Mouse (Mus musculus): ENCODE results near the gene Cbln4. TPM values are rescaled to one million over a fixed set of nuclear protein-coding genes. Genes with fewer than 3 reads are reported as not detected.

The Cbln4 gene
- total and polyA plus RNA-seq, 3 experiments, result not detected

DNA sequence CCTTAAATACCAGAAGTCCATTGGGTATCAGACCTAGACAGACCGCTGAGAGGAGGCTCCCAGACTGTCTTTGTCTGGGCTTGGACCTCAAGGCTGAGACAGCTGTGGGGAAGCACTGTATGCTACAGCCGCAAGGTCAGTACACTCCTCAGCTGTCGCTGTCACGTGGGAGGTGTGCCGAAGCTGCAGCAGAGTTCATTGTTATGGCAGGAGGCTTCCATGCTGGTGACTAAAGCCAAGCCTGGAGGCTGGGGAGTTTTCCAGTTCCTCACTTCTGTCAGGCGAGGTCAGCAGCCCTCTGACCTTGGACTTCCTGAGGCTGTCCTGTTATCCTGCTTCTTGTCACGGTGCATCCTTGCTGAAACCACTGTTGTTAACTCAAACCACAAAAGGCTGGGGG lies 2.7 kb upstream of the Cbln4 start:
- Histone ChIP-seq H3K27me3 (ENCODE audit: control insufficient read depth, insufficient read depth, low read length) (peaks cover 4% of the 10 kb centered on the region; the same call in 1 of the 2 replicates), H3K79me2 (replicated peaks; ENCODE audit: control insufficient read depth, insufficient read depth, low read length) (no peaks in the 10 kb centered on the region), H3K27ac (no peak overlapping the region), H3K4me1 (ENCODE audit: control insufficient read depth, insufficient read depth, low read length) (no peaks in the 10 kb centered on the region), H3K4me3 (no peak overlapping the region), H3K36me3 (ENCODE audit: control insufficient read depth, insufficient read depth, low read length) (no peaks in the 10 kb centered on the region), H3K9ac (ENCODE audit: low read depth, low read length) (no peak overlapping the region)
- no peak for TF ChIP-seq POLR2A (IDR thresholded peaks at IDR 0.05; ENCODE audit: insufficient read depth, low read depth, low read length)
- no peak for TF ChIP-seq CTCF (IDR thresholded peaks at IDR 0.05)
- no peak for TF ChIP-seq EP300 (IDR thresholded peaks at IDR 0.05; ENCODE audit: insufficient read depth, low read depth, low read length)
- no peak for DNase-seq
- intact Hi-C loops (cut with DNase I), result no loop called here
- 20% methylated on average over 7 of the region's 7 CpGs for WGBS

DNA sequence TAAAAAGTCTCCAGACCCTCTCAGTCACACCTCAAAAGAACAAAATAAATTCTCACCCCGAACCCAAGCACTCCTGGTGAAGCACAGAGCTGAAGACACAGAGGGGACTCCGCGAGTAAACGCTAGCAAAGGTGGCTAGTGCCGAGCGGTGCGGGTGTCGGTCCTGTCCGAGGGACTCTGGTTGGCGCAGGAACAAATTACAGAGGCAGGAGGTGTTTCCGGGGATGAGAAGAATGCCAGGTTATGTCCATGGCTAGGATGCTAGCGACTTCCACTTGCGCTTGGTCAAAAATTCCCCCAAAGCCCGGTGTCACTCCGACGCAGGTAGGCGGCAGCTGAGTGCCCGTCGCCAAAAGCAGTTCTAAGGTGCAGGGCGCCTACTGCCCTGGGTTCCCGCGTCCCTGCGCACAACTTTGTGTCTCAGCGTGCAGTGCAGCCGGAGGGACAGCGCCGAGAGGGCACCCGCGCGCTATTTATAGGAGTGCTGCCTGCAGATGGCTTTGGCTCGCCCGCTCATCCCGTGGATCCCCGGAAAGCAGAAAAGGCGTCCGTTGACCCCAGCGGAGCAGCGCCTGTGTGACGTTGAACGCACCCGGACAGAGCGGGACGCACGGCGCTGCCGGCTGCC lies 545 bp downstream of the Cbln4 start:
- H3K27ac ChIP-seq, result no peak overlapping the region
- 1% methylated on average over 46 of the region's 46 CpGs for WGBS
- H3K27me3 ChIP-seq (ENCODE audit: control insufficient read depth, insufficient read depth, low read length), result peaks cover 4% of the 10 kb centered on the region; the same call in 1 of the 2 replicates
- no peak for DNase-seq
- H3K79me2 ChIP-seq (replicated peaks; ENCODE audit: control insufficient read depth, insufficient read depth, low read length), result no peaks in the 10 kb centered on the region
- intact Hi-C loops (cut with DNase I), result no loop called here
- no peak overlapping the region for H3K9ac ChIP-seq (ENCODE audit: low read depth, low read length)
- TF ChIP-seq EP300 (IDR thresholded peaks at IDR 0.05; ENCODE audit: insufficient read depth, low read depth, low read length) (no peak), POLR2A (IDR thresholded peaks at IDR 0.05; ENCODE audit: insufficient read depth, low read depth, low read length) (no peak), CTCF (IDR thresholded peaks at IDR 0.05) (no peak)
- no peak overlapping the region for H3K4me3 ChIP-seq
- H3K36me3 ChIP-seq (ENCODE audit: control insufficient read depth, insufficient read depth, low read length), result no peaks in the 10 kb centered on the region
- no peaks in the 10 kb centered on the region for H3K4me1 ChIP-seq (ENCODE audit: control insufficient read depth, insufficient read depth, low read length)

GRCm38 (mm10) chr2:172042125-172042524 lies 1.1 kb downstream of the Cbln4 start:
- DNase-seq, result peak; percentile 56 to 64

GRCm38 (mm10) chr2:172040859-172041258 lies 2.4 kb downstream of the Cbln4 start:
- TF ChIP-seq CTCF (IDR thresholded peaks at IDR 0.05) (no peak), EP300 (IDR thresholded peaks at IDR 0.05; ENCODE audit: insufficient read depth, low read depth, low read length) (no peak), POLR2A (IDR thresholded peaks at IDR 0.05; ENCODE audit: insufficient read depth, low read depth, low read length) (no peak)
- no peak for DNase-seq
- no peaks in the 10 kb centered on the region for H3K36me3 ChIP-seq (ENCODE audit: control insufficient read depth, insufficient read depth, low read length)
- H3K79me2 ChIP-seq (replicated peaks; ENCODE audit: control insufficient read depth, insufficient read depth, low read length), result no peaks in the 10 kb centered on the region
- no peak overlapping the region for H3K27ac ChIP-seq
- no peak overlapping the region for H3K9ac ChIP-seq (ENCODE audit: low read depth, low read length)
- intact Hi-C loops (cut with DNase I), result no loop called here
- WGBS, result 61% methylated on average over 10 of the region's 10 CpGs
- no peaks in the 10 kb centered on the region for H3K4me1 ChIP-seq (ENCODE audit: control insufficient read depth, insufficient read depth, low read length)
- no peak overlapping the region for H3K4me3 ChIP-seq
- peaks cover 4% of the 10 kb centered on the region; the same call in 1 of the 2 replicates for H3K27me3 ChIP-seq (ENCODE audit: control insufficient read depth, insufficient read depth, low read length)

More at GRCm38 (mm10) chr2:172042125-172042524, 1.1 kb downstream of the Cbln4 start:
- no peak overlapping the region for H3K4me3 ChIP-seq
- H3K27ac ChIP-seq, result no peak overlapping the region
- H3K36me3 ChIP-seq (ENCODE audit: control insufficient read depth, insufficient read depth, low read length), result no peaks in the 10 kb centered on the region
- no peaks in the 10 kb centered on the region for H3K4me1 ChIP-seq (ENCODE audit: control insufficient read depth, insufficient read depth, low read length)
- 2% methylated on average over 34 of the region's 34 CpGs for WGBS
- no peak overlapping the region for H3K9ac ChIP-seq (ENCODE audit: low read depth, low read length)
- no peaks in the 10 kb centered on the region for H3K79me2 ChIP-seq (replicated peaks; ENCODE audit: control insufficient read depth, insufficient read depth, low read length)
- intact Hi-C loops (cut with DNase I), result no loop called here
- H3K27me3 ChIP-seq (ENCODE audit: control insufficient read depth, insufficient read depth, low read length), result peaks cover 4% of the 10 kb centered on the region; the same call in 1 of the 2 replicates
- TF ChIP-seq EP300 (IDR thresholded peaks at IDR 0.05; ENCODE audit: insufficient read depth, low read depth, low read length) (no peak), CTCF (IDR thresholded peaks at IDR 0.05) (0 out of 2 replicates have a peak, but pooled peaks have one; percentile 7)

- H3K4me3 ChIP-seq, result no peak overlapping the region
- H3K27ac ChIP-seq, result no peak overlapping the region
- peaks cover 4% of the 10 kb centered on the region; the same call in 1 of the 2 replicates for H3K27me3 ChIP-seq (ENCODE audit: control insufficient read depth, insufficient read depth, low read length)
- DNase-seq, result no peak
- H3K4me1 ChIP-seq (ENCODE audit: control insufficient read depth, insufficient read depth, low read length), result no peaks in the 10 kb centered on the region
- H3K79me2 ChIP-seq (replicated peaks; ENCODE audit: control insufficient read depth, insufficient read depth, low read length), result no peaks in the 10 kb centered on the region
- H3K36me3 ChIP-seq (ENCODE audit: control insufficient read depth, insufficient read depth, low read length), result no peaks in the 10 kb centered on the region
- H3K9ac ChIP-seq (ENCODE audit: low read depth, low read length), result no peak overlapping the region
- TF ChIP-seq POLR2A (IDR thresholded peaks at IDR 0.05; ENCODE audit: insufficient read depth, low read depth, low read length), result no peak
- no peak for TF ChIP-seq EP300 (IDR thresholded peaks at IDR 0.05; ENCODE audit: insufficient read depth, low read depth, low read length)
- no peak for TF ChIP-seq CTCF (IDR thresholded peaks at IDR 0.05)
- WGBS, result 85% methylated on average over 5 of the region's 5 CpGs
- intact Hi-C loops (cut with DNase I), result no loop called here
These were observed 3.7 kb downstream of the Cbln4 start for GRCm38 (mm10) chr2:172039601-172040000.

DNA sequence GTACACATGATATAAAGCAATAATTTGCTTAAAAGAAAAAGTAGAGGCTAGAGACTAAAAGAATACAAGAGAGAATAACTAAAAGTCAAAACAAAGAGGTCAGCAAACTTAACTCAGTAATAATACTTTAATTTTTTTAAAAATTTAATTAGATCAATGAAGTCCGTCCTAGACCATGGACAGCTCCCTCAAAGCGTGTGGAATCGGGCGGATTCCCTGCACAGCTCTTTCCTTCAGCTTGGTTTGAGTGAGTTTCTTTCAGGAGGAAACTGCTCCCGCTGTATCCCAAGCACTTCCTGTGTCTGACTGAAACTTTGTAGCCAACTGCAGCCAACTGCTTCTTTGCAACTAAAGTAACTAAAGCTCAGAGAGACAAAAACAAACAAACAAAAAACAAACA lies 9.0 kb downstream of the Cbln4 start:
- no peak for DNase-seq
- Histone ChIP-seq H3K9ac (ENCODE audit: low read depth, low read length) (no peak overlapping the region), H3K36me3 (ENCODE audit: control insufficient read depth, insufficient read depth, low read length) (no peaks in the 10 kb centered on the region), H3K27me3 (ENCODE audit: control insufficient read depth, insufficient read depth, low read length) (no peaks in the 10 kb centered on the region), H3K79me2 (replicated peaks; ENCODE audit: control insufficient read depth, insufficient read depth, low read length) (no peaks in the 10 kb centered on the region), H3K4me3 (no peak overlapping the region), H3K4me1 (ENCODE audit: control insufficient read depth, insufficient read depth, low read length) (no peaks in the 10 kb centered on the region), H3K27ac (no peak overlapping the region)
- TF ChIP-seq CTCF (IDR thresholded peaks at IDR 0.05) (no peak), POLR2A (IDR thresholded peaks at IDR 0.05; ENCODE audit: insufficient read depth, low read depth, low read length) (no peak), EP300 (IDR thresholded peaks at IDR 0.05; ENCODE audit: insufficient read depth, low read depth, low read length) (no peak)
- intact Hi-C loops (cut with DNase I), result no loop called here
- WGBS, result 17% methylated on average over 5 of the region's 5 CpGs

Data from heart, adult 2 months (tissue).